Mouse (Mus musculus): ENCODE measurements around the gene Sptssa.

GRCm38 (mm10) chr12:54671262-54671661 is 14.9 kb upstream of the Sptssa start:
- TF ChIP-seq CTCF (IDR thresholded peaks at IDR 0.05; ENCODE audit: insufficient read depth, low read depth, low read length), result no peak
- no peak for TF ChIP-seq POLR2A (IDR thresholded peaks at IDR 0.05; ENCODE audit: insufficient read depth, low read depth, low read length)
